Mouse (Mus musculus) 3T3-L1 (cell line): ENCODE measurements around the gene Polr3g.
A peak's percentile ranks its signal among the peaks of the same experiment; 100 is the strongest.
"Not testable (repeated sequence)": the region's sequence is repeated elsewhere in the genome, so short reads cannot be mapped to it uniquely, and the experiment has no call there.

Source experiments
- DNase-seq: peaks from one replicate; pipeline ENCODE4 v3.0.0-alpha.2; 2015; ENCODE audit warnings: low read depth, low spot score

The Polr3g gene

GRCm38 (mm10) chr13:81710775-81711545, at the start of gene Polr3g, which contains the start of gene Mblac2:
Polr3g (minus strand) TSS chr13:81711013.
Mblac2 (plus strand) TSS chr13:81711341.
- peak; percentile 91 for DNase-seq

- peak; percentile 80 for DNase-seq
Observed at GRCm38 (mm10) chr13:81760379-81760778, 49.6 kb upstream of the Polr3g start.

- DNase-seq = no peak
Observed at GRCm38 (mm10) chr13:81757058-81757660, 46.3 kb upstream of the Polr3g start.

DNA sequence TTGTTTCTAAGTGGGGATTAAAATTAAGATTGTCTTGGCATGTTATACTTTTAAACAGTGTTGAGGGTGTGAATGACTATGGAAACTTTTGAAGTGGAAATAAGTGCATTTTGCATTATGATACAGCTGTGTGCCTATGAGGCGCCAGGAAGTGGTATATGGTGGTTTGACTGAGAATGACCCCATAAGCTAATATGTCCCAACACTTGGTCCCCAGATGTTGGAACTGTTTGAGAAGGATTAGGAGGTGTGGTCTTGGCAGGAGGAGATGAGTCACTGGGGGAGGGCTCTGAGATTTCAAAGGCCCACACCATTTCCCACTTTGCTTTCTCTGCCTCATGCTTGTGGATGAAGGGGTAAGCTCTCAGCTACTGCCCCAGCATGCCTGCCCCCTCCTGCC, 44.5 kb upstream of the Polr3g start:
- peak; percentile 24 for DNase-seq

DNA sequence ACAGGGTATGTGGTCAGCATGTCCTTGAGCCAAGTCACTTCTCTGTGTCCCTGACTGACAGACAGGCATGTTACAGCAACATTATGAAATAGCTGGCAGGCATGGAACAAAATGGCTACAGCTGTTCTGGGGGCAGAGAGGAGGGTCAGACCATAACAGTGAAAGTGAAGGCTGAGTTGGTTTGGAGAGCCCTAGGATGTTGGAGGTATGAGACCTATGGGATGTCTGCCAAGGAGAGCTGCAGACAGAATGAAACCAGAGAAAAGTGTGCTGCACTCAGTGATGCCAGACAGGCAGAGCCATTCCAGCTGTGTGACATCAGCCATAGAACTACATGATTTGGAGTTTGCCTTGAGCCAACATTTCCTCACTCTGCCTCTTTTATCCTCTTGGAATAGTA, 44.1 kb upstream of the Polr3g start:
- DNase-seq = peak; percentile 60

- no peak for DNase-seq
Observed at GRCm38 (mm10) chr13:81744092-81744396, 33.2 kb upstream of the Polr3g start.

DNA sequence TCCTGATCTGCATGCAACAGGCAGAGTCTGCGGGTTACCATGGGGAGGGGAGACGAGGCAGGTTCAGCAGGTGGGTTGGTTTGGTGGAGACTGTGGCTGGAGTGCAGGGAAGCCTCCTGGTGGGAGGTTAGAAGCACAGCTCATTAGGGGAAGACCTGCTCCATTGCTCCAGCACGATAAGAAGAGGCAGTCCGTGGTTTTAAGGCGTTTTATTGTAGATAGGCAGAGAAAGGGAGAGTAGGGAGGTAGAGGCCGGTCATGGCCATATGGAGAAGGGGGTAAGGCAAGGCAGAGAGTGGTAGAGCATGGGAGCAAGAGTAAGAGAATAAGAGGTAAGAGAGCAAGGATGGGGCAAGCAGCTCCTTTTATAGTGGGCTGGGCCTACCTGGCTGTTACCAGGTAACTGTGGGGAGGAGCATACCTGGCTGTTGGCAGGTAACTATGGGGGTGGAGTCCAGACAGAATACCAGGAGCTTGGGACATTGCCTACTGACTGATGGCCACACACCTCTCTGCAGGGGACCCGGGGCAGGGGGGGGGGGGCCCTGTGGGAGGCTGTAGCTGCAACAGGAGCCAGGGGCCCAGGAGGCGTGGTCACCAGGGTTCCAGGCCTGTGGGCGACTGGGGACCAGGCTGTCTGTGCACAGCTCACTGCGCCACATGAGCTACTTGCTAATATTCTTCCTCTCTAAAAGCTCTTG, 32.7 kb upstream of the Polr3g start:
- DNase-seq = no peak

GRCm38 (mm10) chr13:81740898-81741297, 30.1 kb upstream of the Polr3g start:
- DNase-seq = no peak

DNA sequence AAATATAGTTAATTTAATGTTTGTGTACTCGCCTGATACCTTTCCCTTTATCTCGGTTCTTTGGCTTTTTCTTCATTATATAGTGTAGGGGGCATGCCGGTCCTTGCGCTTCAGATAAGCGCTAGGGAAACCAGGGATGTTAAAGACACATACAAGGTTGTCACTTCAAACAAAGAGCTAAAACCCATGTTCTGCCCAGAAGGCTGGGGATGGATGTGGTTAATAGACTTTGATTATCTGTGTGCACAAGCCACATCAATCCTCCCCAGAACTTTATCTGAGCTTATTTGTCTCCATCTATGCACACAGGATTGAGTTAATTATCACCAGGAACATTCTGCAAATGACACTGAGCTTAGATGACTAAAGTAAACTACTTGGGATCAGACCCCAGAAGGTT, 25.8 kb upstream of the Polr3g start:
- no peak for DNase-seq

DNA sequence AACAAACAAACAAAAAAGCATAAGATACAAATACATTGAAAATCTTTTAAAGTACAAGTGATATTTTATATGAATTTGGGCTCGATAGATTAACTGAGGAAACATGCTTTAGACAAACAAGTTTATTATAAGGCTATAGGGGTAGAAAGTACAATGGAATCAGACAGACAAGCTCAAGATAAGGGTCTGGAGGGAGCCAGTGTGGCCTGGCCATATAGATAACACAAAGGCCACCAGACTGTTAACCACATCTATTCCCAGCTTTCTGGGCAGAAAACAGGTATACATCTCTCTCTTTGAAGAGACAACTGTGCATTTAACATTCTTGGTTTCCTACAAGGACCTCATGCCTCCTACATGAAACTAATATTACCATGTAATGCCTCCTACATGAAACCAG, 19.5 kb upstream of the Polr3g start:
- no peak for DNase-seq

DNA sequence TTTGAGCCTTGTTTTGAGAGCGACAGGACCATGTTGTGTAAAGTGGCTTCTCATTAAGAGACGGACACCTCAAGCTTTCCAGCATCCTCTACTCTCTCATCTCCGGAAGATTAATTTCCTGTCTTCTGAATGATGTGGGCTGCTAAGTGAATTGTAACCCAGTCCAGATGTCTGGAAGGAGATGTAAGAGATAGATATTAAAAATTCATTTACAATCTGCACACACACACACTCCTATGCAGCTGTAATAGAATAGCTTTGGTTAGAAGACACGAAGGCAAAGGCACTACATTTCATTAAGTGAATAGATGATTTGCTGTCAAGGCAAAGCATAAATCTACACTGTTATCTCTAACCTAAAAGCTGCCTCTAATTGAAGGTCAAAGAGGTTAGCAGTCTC, 18.3 kb upstream of the Polr3g start:
- DNase-seq = no peak

DNA sequence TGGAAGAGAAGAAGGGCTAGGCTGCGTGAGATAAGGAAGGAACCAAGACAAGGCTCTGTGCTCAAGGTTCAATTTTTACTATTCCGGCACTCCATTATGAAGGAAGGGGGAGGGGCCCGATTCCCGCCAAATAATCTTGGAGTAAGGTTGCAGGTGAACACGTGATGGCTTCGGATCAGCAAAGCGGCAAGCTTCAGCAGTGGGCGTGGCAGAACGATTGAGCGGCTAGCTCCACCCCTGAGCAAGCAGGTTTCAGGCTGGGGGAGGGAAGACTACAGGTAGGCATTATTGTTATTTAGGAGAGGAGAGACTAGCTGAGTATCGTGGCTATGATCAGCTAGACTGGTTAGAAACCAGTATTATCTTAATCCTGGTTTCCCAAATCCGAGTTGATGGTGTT, 17.3 kb upstream of the Polr3g start:
- DNase-seq = not testable (repeated sequence)

DNA sequence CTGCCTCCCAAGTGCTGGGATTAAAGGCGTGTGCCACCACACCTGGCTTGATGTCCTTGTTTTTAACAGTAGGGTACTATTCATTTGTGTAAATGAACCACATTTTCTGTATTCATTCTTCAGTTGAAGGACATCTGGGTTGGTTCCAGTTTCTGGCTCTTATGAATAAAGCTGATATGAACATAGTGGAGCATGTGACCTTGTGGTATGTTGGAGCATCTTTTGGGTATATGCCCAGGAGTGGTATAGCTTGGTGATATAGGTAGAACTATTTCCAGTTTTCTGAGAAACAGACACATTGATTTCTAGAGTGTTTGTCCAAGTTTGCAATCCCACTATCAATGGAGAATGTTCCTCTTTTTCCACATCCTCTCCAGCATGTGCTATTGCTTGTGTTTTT, 3.1 kb upstream of the Polr3g start:
- DNase-seq = no peak

DNA sequence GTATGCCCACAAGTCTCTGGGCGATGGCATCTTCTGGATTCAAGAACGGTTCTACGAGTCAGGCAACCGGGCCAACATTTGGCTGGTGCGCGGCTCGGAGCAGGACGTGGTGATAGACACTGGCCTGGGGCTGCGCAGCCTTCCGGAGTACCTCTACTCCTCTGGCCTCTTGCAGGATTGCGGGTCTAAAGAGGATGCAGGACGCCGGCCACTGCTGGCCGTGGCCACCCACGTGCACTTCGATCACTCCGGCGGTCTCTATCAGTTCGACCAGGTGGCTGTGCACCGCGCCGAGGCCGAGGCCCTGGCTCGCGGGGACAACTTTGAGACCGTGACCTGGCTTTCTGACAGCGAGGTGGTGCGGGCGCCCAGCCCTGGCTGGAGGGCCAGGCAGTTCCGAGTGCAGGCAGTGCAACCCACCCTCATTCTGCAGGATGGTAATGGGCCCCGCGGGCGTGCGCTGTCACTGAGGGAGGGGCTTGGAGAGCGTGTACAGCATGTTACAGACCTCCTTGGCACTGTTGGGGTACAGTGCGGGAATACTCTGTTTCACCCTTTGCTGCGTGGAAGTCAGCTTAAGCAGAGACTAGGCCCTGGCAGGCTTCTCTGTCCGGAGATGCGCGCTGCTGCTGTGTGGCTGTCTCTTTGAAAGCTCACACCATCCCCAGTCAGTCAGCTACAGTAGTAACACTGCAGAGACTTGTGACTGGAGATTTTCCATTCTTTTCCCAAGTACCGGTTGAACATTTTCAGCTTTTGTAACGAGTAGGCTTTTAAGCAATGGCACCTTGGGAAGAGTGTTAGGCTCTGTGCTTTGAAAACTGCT, 946 bp upstream of the Polr3g start:
- peak; percentile 12 for DNase-seq

- no peak for DNase-seq
Observed at GRCm38 (mm10) chr13:81710266-81710665, 547 bp downstream of the Polr3g start.

GRCm38 (mm10) chr13:81709805-81710204, 1.0 kb downstream of the Polr3g start:
- no peak for DNase-seq

DNA sequence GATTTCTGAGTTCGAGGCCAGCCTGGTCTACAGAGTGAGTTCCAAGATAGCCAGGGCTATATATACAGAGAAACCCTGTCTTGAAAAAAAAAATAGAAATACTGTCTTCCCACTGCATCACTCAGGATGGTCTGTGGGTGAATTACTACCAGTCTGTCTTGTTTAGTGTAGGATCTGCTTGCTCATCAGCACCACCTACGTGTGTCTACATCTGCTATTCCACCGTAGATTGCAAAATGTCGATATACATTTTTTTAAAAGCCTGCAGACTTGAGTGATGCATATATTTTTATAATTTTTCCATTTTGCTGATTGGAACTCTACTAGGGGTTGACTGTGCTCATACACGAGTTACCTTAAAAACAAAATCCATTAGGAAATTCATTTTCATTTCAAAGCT, 4.5 kb downstream of the Polr3g start:
- DNase-seq = no peak

DNA sequence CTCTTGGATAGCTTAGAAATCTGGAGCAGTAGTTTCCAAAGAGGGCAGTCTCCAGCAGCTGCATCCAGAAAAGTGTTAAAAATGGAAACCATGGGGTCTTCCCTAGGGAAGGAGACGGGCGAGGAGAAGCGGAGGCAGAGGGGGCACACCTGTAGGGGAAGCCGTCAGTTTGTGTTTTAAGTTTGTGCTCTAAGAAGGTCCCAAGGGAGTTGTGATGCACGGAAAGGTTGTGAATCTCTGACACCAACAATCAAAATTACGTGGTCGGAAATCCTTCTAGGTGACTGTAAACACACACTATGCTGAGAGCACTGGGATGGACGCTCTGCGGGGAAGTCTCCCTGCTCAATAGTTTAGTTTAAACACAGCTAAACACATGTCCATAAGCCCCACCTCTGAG, 7.2 kb downstream of the Polr3g start:
- no peak for DNase-seq

DNA sequence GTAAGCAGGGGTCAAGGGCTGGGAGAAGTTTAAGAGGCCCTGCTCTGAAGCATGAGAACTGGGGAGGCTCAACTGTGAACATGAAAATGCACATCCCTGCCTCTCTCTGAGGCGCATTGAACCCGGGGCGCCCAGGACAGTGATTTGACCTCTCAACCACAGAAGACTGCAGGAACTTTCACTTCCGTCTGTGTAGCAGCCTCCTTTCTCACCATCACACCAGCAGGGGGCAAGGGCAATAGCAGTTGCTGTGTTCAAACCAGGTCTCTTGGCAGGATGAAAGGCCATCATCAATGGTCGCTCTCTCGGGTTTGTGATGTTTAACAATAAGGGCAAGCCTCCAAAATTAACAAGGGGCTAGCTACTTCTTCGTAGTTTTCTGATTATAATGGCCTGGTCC, 7.7 kb downstream of the Polr3g start:
- no peak for DNase-seq

- no peak for DNase-seq
Observed at GRCm38 (mm10) chr13:81694446-81694845, 16.4 kb downstream of the Polr3g start.

- DNase-seq = peak; percentile 22
Observed at GRCm38 (mm10) chr13:81691606-81692005, 19.2 kb downstream of the Polr3g start.

- DNase-seq = no peak
Observed at GRCm38 (mm10) chr13:81690477-81690876, 20.3 kb downstream of the Polr3g start.
